Mouse (Mus musculus) small intestine, adult 2 months (tissue): ENCODE results near the gene Ssu2.

ENCODE experiments used
- CTCF ChIP-seq: fragments of 200-500 bp; IDR thresholded peaks from 2 replicates; pipeline ENCODE4 v1.5.1; 2012; ENCODE audit warnings: low read depth, mild to moderate bottlenecking, control low read depth, inconsistent platforms, low read length, moderate library complexity, mixed read lengths; ENCODE audit not compliant: insufficient replicate concordance, insufficient read length; ENCODE audit errors: extremely low read depth
- POLR2A ChIP-seq: fragments of 200-500 bp; IDR thresholded peaks from 2 replicates; pipeline ENCODE4 v1.6.1; 2012; ENCODE audit warnings: low read depth, mild to moderate bottlenecking, control low read depth, inconsistent platforms, low read length, moderate library complexity

DNA sequence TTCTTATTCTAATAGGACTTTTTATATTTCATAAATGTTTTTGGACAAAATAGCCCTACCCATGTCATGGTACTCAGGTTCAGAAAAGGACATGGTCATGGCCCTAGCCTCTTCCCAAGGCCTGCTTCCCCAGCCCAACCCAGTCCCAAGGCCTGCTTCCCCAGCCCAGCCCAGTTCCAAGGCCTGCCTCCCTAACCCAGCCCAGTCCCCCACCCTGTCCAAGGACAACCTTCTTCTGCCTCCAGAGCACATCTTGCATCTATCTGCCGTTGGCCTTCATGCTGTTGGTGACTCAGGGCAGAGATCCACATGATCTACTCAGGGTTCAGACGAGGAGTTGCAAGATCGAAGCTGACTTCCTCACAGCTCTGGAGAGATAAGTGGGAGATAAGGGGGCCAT, 9.5 kb upstream of the Ssu2 start:
- TF ChIP-seq CTCF (no peak), POLR2A (no peak)
